Mouse (Mus musculus) thymus, postnatal 4 days (tissue): Measurements from ENCODE around the gene 1520401A03Rik.
A peak's percentile ranks its signal among the peaks of the same experiment; 100 is the strongest.

Experiments
- DNase-seq: peaks from one replicate; pipeline ENCODE4 v3.0.0; 2021

The 1520401A03Rik gene

DNA sequence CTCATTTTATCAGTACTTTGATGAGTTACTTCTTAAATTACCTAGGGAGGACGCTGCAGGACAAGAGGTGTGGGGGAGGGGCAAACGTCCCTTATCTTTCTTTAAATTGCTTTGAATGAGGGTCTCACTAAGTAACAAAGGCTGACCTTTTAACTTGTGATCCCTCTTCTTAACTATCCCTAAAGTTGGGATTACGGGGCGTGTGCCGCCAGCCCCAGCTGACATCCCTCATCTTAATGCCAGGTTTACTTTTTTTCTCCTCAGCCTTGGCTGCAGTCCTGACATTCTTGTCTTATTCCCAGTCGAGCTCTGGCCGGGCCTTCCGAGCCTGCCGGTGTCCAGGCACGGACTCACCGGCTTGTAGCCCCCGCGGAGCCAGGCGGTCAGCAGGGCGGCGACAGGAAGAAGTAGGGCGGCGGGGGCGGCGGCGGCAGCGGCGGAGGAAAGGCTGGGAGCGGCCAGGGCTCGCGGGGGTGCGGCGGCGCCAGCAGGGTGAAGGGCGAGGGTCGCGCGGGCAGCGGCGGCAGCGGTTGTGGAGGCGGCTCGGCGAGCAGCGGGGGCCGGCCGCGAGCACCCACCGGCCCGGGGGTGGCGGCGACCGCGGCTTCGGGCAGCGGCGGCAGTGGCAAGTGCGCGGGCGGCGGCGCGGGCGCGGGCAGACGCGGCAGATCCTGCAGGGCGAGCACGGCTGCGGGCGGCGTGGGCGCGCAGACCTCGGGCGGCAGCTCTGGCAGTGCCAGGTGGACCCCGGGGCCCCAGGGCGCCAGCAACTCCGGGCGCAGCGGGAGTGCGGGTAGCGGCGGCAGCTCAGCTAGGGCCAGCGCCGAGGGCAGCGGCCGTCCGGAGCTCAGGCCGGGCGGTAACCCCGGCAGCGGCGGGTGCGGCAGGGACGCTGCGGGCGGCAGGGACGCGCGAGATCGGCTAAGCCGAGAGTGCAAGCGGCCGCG is 23.2 kb downstream of the 1520401A03Rik start:
- DNase-seq = peak; percentile 52

DNA sequence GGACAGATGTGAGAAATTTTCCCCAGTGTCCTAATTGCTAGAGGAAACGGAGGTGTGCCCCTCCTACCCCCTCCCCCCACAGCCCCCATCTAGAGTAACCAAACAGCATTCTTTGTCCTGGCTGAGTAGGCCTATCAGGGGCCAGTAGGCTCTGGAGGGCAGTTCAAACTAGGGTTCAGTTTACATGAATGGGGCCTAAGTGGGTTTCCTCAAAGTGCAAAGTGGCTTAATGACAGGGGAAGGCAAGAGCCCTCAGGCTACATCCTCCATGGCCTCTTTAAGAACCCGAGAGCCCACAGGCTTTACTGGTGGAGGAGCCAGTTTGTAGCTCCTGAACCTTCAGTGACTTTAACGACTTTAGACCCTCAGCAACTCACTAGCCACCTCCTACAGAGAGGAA is 26.8 kb downstream of the 1520401A03Rik start:
- no peak for DNase-seq

DNA sequence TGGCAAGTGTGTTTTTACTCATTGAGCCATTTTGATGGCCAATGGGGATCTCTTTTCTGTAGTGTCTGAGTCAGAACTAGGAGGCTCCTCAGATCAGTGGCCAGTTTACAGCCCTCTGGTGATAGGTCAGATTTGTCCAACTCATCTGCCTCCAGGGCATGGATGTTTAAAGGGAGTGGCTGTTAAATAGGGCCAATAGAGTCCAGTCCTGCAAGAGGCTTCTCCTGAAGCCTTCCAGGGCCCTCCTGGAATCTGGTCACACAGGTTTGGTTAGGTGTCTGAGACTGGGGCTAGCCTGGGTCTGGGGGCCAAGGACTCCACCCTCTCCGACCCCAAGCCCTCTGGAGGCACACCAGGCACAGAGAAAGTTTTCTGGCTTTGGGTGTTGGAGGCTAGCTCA is 28.1 kb downstream of the 1520401A03Rik start:
- DNase-seq = no peak

DNA sequence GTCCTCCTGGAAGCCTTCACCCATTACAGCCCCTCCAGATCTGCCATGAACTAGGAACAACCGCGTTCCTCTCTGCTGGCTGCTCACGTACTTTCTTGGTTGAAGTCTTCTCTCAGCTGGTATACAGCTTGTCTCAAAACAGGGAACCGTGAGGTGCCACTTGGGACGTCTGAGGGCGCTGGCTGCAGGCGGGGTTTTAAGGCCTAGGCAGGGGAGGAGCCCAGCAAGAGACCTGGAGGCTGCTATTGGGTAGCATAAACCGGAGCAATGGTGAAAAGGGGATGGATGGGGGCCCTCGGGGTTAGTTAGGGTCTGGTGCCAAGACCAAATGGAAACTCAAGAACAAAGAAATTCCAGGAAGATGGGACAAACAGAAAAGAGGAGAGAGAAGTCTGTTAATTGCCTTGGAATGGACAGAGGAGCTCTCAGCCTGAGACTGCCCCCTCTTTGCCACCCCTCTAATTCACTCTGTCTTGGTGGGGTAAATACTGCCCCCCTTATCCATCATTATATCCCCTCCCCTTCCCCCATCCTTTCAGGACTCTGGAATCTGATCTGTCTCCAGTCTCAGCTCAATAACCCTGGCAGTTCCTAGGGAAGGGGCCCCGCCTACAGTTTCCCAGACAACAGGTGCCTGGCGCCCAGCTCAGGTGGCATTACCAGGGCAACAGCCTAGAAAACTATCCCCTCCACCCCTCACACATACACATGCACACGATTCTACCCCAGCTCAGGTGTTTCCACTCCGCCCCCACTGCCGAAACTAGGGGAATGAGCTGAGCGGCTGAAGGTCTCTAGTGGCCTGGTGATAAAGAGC is 38.5 kb downstream of the 1520401A03Rik start, which contains the start of gene Cldn9:
Cldn9 (minus strand) TSS at position 171 of the 817 bp plus-strand sequence.
- DNase-seq = no peak

DNA sequence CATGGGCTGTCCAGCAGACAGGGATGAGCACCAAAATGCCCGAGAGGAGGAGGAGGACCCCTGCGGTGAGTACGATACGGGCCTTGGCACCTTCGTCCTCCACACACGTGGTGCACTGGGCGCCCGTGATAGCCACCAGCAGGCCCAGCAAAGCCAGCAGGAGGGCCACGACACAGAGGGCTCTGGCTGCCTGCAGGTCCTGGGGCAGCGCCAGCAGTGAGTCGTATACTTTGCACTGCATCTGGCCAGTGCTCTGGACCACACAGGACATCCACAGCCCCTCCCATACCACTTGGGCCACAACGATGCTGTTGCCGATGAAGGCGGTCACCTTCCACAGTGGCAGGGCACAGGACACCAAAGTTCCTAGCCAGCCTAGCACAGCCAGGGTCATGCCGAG is 39.4 kb downstream of the 1520401A03Rik start:
- no peak for DNase-seq

DNA sequence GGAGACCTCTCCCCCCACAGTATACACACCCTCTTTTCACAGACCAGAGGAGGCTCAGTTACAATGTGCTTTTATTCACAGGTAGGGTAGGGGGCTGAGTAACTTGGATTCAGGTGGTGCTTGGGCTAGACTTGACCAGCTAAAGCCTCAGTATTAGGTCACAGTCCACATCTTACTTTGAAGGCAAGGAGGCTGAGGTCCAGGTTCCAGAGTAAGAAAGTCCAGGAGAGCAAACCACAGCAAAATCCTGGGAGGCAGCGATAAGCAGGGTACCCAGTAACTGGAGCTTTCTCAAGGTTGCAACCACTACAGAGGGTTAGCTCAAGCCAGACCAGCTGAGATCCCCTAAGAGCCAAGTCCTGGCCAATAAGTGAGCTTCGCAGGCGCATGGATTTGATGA is 40.1 kb downstream of the 1520401A03Rik start:
- no peak for DNase-seq

DNA sequence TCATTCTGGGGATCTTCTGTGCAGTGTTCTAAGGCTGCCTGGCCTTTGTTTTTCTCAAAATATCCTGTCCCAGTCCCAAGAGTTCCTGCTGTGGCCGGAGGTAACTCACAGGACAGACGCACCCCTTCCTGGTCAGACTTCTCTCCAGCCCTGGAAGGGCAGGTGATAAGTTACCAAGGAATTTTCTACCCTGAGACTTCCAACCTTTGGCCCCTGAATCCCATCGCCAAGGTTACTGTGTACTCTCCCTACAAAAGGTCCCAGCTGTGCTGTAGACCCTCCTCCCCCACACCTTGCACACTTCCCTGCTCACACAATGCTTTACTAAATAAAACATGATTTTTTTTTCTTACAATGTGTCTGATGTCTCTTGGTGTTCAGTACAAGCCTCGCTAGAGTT is 40.5 kb downstream of the 1520401A03Rik start:
- no peak for DNase-seq

DNA sequence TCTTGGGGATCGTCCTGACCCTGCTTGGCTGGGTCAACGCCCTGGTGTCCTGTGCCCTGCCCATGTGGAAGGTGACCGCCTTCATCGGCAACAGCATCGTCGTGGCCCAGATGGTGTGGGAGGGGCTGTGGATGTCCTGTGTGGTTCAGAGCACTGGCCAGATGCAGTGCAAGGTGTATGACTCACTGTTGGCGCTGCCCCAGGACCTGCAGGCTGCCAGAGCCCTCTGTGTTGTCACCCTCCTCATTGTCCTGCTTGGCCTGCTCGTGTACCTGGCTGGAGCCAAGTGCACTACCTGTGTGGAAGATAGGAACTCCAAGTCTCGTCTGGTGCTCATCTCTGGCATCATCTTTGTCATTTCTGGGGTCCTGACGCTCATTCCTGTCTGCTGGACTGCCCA is 41.5 kb downstream of the 1520401A03Rik start:
- no peak for DNase-seq

DNA sequence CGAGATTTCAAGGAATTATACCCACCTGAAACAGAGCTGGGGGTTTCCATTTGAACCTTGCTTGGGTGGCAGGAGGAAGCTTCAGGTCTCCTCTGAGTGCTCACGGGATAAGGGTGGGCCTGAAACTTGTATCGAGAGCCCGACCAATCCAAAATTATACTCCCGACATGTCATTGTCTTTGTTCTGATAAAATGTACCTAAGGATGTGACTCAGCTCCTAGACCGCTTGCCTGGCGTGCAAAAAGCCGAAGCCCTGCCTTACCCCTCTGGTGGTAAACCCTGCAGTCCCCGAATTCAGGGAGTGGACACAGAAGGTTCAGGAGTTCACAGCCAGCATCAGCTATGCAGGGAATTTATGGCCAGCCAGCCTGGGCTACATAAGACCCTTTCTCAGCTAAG is 42.2 kb downstream of the 1520401A03Rik start:
- no peak for DNase-seq

DNA sequence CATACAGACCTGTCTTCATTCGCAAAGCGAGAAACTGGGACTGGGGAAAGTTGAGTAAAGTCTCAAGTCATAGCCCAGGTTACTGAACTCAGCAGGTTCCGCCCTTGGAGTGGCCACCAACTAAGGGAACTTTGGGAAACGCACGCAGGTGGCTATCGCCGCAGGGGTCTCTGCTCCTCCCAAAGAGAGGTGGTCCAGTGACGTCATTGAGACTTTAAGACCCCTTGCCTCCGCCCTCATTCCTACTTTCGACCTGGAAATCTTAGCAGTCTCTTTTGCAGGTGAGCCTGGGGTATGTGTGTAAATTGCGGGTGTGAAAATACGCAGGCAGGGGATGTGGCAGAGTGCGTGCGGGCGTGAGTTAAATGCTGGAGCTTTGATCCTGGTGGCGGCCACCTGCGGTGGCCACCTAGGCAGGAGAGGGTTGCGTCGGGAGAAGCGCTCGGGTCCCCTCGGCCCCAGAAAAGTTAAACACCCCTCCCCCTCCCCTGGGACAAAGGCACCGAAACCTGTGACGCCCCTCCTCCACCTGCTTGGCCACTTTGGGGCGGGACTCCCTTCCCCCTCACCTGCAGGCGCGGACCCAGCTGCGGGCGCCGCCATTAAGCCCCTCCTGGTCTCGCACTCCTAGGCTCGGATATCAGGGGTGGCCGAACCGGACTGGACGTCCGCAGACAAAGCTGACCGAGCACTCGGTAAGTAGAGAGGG is 43.3 kb downstream of the 1520401A03Rik start, which contains the start of gene Cldn6:
Cldn6 (plus strand) TSS at position 123 of the 709 bp plus-strand sequence.
- no peak for DNase-seq

DNA sequence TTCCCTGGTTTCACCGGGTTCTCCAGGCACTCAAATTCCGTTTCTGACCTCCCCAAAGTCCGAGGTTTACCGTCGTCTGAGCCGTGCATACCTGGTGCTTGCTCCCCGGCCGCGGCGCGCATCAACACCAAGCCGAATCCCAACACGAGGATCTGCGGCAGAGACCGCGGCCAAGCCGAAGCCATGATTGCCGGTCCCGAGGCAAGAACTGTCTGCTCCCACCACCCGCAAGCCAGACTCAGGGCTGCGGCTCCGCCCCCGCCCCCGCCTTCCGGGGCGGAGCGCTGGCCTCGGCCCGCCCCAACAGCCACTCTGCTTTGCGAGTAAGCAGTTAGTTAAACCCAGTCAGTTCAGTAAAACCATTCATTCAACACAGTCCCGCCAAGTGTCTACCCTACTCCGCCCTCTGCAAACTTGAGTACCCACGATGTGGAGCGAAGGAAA is 45.3 kb downstream of the 1520401A03Rik start, which contains the start of gene Tnfrsf12a:
Tnfrsf12a (minus strand) TSS at position 233 of the 444 bp plus-strand sequence.
- DNase-seq = peak; percentile 90

DNA sequence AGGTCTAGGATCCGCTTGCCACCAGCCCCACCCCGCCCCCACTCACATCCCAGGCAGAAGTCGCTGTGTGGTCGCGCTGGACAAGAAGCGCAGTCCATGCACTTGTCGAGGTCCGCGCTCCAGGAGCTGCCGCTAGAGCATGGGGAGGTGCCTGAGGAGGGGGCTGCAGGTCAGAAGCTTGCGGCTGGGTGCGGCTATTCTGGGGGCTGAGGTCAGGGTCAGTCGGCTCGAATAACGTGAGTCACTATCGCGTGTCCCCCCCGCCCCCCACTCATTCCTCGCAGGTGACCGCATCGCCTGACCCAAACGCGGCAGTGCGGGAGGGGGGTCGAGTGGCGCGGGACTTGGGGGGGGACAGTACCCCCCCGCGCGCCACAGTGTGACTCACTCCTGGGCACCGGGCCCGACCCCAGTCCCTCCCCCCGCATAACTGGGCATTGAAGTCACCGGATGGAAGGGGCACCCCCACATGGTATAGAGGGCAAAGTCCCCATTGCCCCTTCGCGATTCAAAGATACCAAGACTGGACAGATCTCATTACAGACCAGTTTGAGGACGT is 46.0 kb downstream of the 1520401A03Rik start:
- peak; percentile 50 for DNase-seq

DNA sequence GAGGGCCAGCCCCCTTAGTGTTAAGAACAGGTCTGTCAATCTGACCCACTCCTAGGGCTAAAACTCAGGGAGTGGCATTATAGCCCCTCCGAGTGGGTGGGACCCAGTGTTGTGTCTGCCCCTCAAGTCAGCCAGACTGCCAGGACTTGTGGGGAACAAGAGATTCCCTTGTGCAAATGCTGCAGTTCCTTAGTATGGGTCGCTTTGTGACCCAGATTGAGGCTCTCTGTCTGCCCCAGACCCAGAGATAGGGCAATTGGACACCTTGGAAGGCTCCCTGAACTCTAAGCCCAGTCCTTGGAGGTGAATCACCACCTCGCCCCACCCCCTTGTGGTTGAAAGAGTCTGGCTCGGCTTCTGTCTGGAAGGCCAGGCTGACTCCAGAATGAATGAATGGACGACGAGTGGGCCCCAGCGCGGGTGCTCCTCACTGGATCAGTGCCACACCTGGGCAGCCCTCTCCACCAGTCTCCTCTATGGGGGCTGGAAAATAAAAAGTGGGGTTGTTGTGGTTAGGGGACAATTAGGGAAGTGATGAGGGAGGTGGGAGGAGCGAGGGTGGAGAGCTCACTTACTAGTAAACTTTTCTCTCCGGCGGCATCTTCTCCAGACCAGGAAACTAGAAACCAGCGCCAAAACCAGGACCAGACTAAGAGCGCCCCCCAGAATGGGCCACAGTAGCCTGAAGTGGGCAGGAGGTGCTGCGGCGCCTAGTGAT is 46.9 kb downstream of the 1520401A03Rik start:
- peak; percentile 47 for DNase-seq

DNA sequence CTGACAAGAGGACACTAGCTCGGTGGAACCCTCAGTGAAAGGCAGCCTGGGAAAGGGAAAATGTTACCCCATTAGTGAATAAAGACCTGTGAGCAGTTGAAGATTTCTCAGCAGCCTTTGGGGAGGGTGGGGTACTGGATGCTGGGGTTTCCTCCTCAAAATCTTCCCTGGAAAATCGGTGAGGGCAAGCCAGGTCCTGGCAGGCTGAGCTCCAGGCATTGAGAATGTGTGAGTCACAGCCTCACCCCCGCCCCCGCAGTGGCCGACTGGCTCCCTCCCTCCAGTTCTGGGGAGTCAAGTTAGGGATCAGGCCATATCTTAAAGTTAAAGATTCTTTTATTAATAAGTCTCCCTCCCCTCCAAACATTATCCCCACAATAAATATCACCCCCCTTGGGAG is 47.5 kb downstream of the 1520401A03Rik start:
- no peak for DNase-seq

DNA sequence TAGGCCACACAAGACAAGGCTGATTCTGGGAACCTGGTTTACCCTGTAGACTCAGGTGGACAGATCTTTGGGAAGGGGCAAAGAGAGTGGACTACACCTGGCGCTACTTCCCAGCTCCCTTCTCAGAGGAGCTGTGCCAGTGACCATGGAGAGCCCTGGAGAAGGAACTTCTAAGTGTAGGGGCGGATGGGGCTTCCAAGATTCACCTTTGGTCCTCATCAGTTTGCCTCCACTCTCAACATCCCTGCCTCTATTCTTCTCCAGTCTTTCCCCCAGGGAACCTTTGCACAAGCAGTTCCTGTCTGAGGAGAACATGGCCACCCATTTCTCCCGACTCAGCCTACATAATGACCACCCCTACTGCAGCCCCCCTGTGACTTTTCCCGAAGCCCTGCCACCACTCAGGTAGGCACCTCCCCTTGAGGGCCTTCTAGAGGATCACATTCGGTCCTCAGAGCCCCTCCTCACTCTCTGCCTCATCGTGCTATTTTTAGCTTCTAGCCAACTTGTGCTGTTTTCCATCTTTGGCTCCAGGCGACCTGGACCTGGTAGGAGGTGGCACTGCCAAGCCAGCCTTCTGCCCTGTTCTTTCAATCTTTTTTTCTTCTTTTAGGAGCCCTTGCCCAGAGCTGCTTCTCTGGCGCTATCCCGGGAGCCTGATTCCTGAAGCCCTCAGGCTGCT is 48.2 kb downstream of the 1520401A03Rik start:
- no peak for DNase-seq

DNA sequence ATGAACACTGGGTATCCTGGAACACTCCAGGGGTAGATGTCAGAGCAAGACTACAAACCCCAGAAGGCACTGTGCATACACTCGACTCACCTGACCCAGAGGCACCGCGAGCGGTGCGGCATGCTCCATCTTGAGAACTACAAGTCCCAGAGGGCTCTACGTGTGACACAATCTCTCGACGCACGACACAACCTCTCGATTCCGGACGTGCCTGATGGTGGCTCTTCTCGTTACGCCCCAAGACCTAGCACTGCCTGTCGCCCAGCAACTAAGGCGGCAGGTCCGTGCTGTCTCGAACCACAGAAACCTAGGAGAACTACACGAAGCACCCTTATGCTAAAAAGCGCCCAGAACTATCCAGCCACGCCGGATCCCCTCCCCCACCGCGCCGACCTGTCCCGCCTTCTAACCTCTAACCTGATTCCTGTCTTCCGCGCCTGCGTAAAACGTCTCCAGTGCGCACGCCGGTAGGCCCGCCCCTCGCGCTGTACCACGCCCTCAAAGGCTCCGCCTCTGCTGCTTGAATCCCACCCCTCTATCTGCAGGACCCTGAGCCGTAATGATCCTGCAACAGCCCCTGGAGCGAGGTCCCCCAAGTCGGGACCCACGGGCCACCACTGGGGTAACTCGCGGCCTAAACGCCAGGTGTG is 49.0 kb downstream of the 1520401A03Rik start, which contains the start of the genes Hcfc1r1 and Thoc6:
Hcfc1r1 (plus strand) TSS at position 173 of the 650 bp plus-strand sequence.
Thoc6 (minus strand) TSS at position 459 of the 650 bp plus-strand sequence.
- DNase-seq = peak; percentile 95

DNA sequence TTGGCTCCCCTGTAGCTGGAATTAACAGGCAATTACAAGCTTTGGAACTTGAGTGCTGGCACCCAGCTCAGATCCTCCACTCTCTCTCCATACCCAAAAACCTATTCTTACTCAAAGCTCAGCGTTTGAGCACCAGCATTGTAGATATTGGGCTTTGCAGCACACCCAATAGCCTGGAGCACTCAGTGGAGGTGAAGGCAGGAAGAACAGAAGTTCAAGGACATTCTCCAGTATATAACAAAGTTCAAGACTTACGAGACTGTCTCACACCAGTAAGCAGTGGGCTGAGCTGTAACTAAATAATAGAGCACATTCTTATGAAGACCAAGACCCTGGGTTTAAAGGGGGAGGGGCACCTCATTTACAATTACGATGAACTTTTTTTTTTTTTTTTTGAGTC is 49.8 kb downstream of the 1520401A03Rik start:
- DNase-seq = no peak

DNA sequence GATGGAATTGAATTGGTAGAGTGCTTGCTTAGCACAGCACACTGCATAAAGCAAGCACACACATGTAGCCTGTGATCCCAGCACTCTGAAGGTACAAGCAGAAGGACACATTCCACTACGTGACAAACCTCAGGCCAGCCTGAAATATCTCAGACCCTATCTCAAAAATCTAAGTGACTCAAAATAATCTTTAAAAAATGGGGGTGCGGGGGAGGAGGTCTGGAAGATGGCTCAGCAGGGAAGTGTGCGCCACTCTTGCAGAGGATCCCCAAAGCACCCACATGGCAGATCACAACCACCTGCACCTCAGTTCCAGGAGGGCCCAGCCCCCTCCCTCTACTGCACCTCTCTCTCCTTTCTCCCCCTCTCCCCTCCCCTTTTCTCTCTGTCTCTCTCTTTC is 51.1 kb downstream of the 1520401A03Rik start:
- DNase-seq = no peak

DNA sequence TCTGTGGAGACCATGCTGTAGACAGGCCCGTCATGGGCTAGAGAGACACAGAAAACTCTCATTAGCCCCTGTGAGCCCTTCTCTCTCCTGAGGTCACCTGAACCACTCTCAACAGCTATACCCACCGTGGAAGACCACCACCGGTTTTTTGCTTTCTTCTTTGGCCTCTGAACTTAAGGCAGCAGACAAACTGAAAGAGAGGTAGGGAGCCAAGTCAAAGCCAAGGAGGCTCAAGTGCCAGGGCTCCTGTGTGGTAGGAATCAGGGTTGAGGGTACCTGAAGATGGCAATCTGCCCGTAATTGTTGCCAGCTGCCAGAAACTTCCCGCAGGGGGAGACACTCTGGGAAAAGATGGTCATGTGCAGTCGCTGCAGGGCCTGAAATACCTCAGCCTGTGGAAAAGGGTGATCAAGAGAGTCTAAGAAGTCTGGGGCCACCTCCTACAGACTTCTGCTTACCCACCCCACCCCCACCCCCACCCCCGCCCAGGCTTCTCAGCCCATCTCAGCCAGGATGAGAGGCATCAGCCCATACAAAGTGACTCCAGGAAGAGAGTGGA is 52.0 kb downstream of the 1520401A03Rik start:
- no peak for DNase-seq

DNA sequence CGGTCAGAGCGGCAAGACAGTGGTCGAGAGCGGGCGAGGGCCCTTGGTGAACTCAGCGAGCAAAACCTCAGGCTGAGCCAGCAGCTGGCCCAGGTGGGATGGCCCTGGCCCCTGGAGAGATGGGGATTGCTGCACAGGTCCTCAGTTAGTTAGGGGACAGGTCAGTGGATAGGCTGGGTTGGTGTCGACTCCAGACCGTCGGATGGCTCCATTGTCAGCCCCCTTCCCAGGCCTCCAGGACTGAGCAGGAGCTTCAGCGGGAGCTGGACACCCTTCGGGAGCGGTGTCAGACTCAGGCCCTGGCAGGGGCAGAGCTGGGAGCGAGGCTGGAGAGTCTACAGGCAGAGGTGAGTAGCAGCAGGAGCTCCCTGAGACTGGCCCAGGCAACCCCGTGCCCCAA is 57.1 kb downstream of the 1520401A03Rik start:
- DNase-seq = no peak
